Comparison of ENCODE assay signal across 24 mouse cellular contexts in genomic region chr17:30320301-30320700, GRCm38 (mm10).
"Had no signal": no experiment of that assay in that cellular context is flagged by ENCODE, and none has a peak within 500 bp of the region (broad histone marks: within the 10 kb centered on the region; RNA-seq: fewer than 3 reads in every experiment).

No protein-coding gene starts in this region.

- H3K4me3 ChIP-seq: gastrocnemius, adult 2 months; heart, embryonic 10.5 days; heart, embryonic 12.5 days; hindbrain, embryonic 10.5 days; hindbrain, embryonic 12.5 days; intestine, embryonic 15.5 days; limb, embryonic 13.5 days; limb, embryonic 15.5 days; liver, embryonic 12.5 days had no signal

- H3K27ac ChIP-seq: gastrocnemius, adult 2 months; heart, embryonic 10.5 days; hindbrain, embryonic 10.5 days; hindbrain, embryonic 12.5 days; hindbrain, embryonic 14.5 days; intestine, embryonic 15.5 days; limb, embryonic 13.5 days; limb, embryonic 15.5 days; liver, embryonic 12.5 days; liver, embryonic 14.5 days had no signal

- H3K4me1 ChIP-seq: heart, embryonic 12.5 days; intestine, embryonic 15.5 days; limb, embryonic 13.5 days; limb, embryonic 15.5 days; liver, embryonic 12.5 days had no signal

- H3K27me3 ChIP-seq: heart, embryonic 12.5 days; hindbrain, embryonic 12.5 days; intestine, embryonic 15.5 days; limb, embryonic 13.5 days; limb, embryonic 15.5 days; liver, embryonic 12.5 days had no signal

- H3K36me3 ChIP-seq: heart, embryonic 10.5 days; heart, embryonic 12.5 days; hindbrain, embryonic 10.5 days; hindbrain, embryonic 12.5 days; intestine, embryonic 15.5 days; limb, embryonic 13.5 days; limb, embryonic 15.5 days; liver, embryonic 12.5 days had no signal

- ATAC-seq: hindbrain, embryonic 16.5 days; inflammation-experienced regulatory T-cells, adult 6 months; intestine, embryonic 15.5 days; intestine, postnatal 0 days; liver, embryonic 12.5 days had no signal

- DNase-seq: gastrocnemius, adult 2 months; gastrocnemius, postnatal 10 days; gastrocnemius, postnatal 25 days; heart, adult 18-20 months; heart, postnatal 10 days; heart, postnatal 4 days; kidney, adult 18-20 months; kidney, adult 8-10 months; kidney, postnatal 10 days; kidney, postnatal 25 days; kidney, postnatal 4 days had no signal

- H3K4me2 ChIP-seq: heart, embryonic 12.5 days; hindbrain, embryonic 12.5 days; hindbrain, embryonic 14.5 days; intestine, embryonic 15.5 days; limb, embryonic 13.5 days; limb, embryonic 15.5 days; liver, embryonic 12.5 days had no signal

- H3K9me3 ChIP-seq: heart, embryonic 10.5 days; heart, embryonic 12.5 days; hindbrain, embryonic 10.5 days; hindbrain, embryonic 12.5 days; intestine, embryonic 15.5 days; limb, embryonic 13.5 days; limb, embryonic 15.5 days; liver, embryonic 12.5 days had no signal

- H3K9ac ChIP-seq: heart, embryonic 12.5 days; hindbrain, embryonic 12.5 days; hindbrain, embryonic 14.5 days; intestine, embryonic 15.5 days; limb, embryonic 13.5 days; limb, embryonic 15.5 days; liver, embryonic 12.5 days; liver, embryonic 14.5 days had no signal
